Mouse (Mus musculus) small intestine, adult 2 months (tissue): ENCODE measurements around the gene Nek8.

Experiments
- CTCF ChIP-seq: fragments of 200-500 bp; IDR thresholded peaks from 2 replicates; pipeline ENCODE4 v1.5.1; 2012; ENCODE audit warnings: low read depth, mild to moderate bottlenecking, control low read depth, inconsistent platforms, low read length, moderate library complexity, mixed read lengths; ENCODE audit not compliant: insufficient replicate concordance, insufficient read length; ENCODE audit errors: extremely low read depth
- POLR2A ChIP-seq: fragments of 200-500 bp; IDR thresholded peaks from 2 replicates; pipeline ENCODE4 v1.6.1; 2012; ENCODE audit warnings: low read depth, mild to moderate bottlenecking, control low read depth, inconsistent platforms, low read length, moderate library complexity

- TF ChIP-seq CTCF (no peak), POLR2A (no peak)
Measured at GRCm38 (mm10) chr11:78177437-78177836, 962 bp upstream of the Nek8 start.
